Mouse (Mus musculus): ENCODE data around the gene Mrm2.

Gene Mrm2

GRCm38 (mm10) chr5:140355934-140356333 lies 24.2 kb upstream of the Mrm2 start:
- no peak for TF ChIP-seq GATA4 (IDR thresholded peaks at IDR 0.05; ENCODE audit: insufficient replicate concordance, low read length)

- no peak for TF ChIP-seq GATA4 (IDR thresholded peaks at IDR 0.05; ENCODE audit: insufficient replicate concordance, low read length)
These were observed 20.7 kb upstream of the Mrm2 start for GRCm38 (mm10) chr5:140352352-140352751.

GRCm38 (mm10) chr5:140350731-140351497 lies 19.2 kb upstream of the Mrm2 start:
- TF ChIP-seq GATA4 (IDR thresholded peaks at IDR 0.05; ENCODE audit: insufficient replicate concordance, low read length), result no peak

GRCm38 (mm10) chr5:140349882-140350281 lies 18.2 kb upstream of the Mrm2 start:
- TF ChIP-seq GATA4 (IDR thresholded peaks at IDR 0.05; ENCODE audit: insufficient replicate concordance, low read length), result no peak

GRCm38 (mm10) chr5:140346050-140346449 lies 14.4 kb upstream of the Mrm2 start:
- TF ChIP-seq GATA4 (IDR thresholded peaks at IDR 0.05; ENCODE audit: insufficient replicate concordance, low read length), result no peak

GRCm38 (mm10) chr5:140345244-140345643 lies 13.5 kb upstream of the Mrm2 start:
- no peak for TF ChIP-seq GATA4 (IDR thresholded peaks at IDR 0.05; ENCODE audit: insufficient replicate concordance, low read length)

GRCm38 (mm10) chr5:140342880-140343279 lies 11.2 kb upstream of the Mrm2 start:
- TF ChIP-seq GATA4 (IDR thresholded peaks at IDR 0.05; ENCODE audit: insufficient replicate concordance, low read length), result no peak

- no peak for TF ChIP-seq GATA4 (IDR thresholded peaks at IDR 0.05; ENCODE audit: insufficient replicate concordance, low read length)
These were observed 8.1 kb upstream of the Mrm2 start for GRCm38 (mm10) chr5:140339836-140340235.

- TF ChIP-seq GATA4 (IDR thresholded peaks at IDR 0.05; ENCODE audit: insufficient replicate concordance, low read length), result no peak
These were observed 7.1 kb upstream of the Mrm2 start for GRCm38 (mm10) chr5:140338779-140339178.

- no peak for TF ChIP-seq GATA4 (IDR thresholded peaks at IDR 0.05; ENCODE audit: insufficient replicate concordance, low read length)
These were observed 5.0 kb upstream of the Mrm2 start for GRCm38 (mm10) chr5:140336680-140337079.

GRCm38 (mm10) chr5:140333631-140334030 lies 1.9 kb upstream of the Mrm2 start:
- no peak for TF ChIP-seq GATA4 (IDR thresholded peaks at IDR 0.05; ENCODE audit: insufficient replicate concordance, low read length)

- TF ChIP-seq GATA4 (IDR thresholded peaks at IDR 0.05; ENCODE audit: insufficient replicate concordance, low read length), result no peak
These were observed 821 bp upstream of the Mrm2 start for GRCm38 (mm10) chr5:140332519-140332918.

- no peak for TF ChIP-seq GATA4 (IDR thresholded peaks at IDR 0.05; ENCODE audit: insufficient replicate concordance, low read length)
These were observed 7.6 kb downstream of the Mrm2 start for GRCm38 (mm10) chr5:140324058-140324457.

GRCm38 (mm10) chr5:140321756-140322575 lies 9.7 kb downstream of the Mrm2 start:
- TF ChIP-seq GATA4 (IDR thresholded peaks at IDR 0.05; ENCODE audit: insufficient replicate concordance, low read length), result no peak

GRCm38 (mm10) chr5:140321042-140321755 lies 10.5 kb downstream of the Mrm2 start, which contains the start of the genes Mad1l1 and Nudt1:
Mad1l1 (minus strand) TSS chr5:140321552.
Nudt1 (plus strand) TSS chr5:140321656.
- TF ChIP-seq GATA4 (IDR thresholded peaks at IDR 0.05; ENCODE audit: insufficient replicate concordance, low read length), result no peak
